Mouse (Mus musculus) myocyte (in vitro differentiated cells): ENCODE data around the gene Zbtb43.

Experiments
- E2F4 ChIP-seq: IDR thresholded peaks from one replicate; pipeline ENCODE4 v1.6.1; 2011; ENCODE audit warnings: mild to moderate bottlenecking, control low read depth, moderate library complexity; ENCODE audit not compliant: insufficient read depth
- MAX ChIP-seq: IDR thresholded peaks from one replicate; pipeline ENCODE4 v1.6.1; 2011; ENCODE audit warnings: low read depth, mild to moderate bottlenecking, control low read depth
- MYOG ChIP-seq, 3 experiments: IDR thresholded peaks; one replicate each; pipeline ENCODE4 v1.6.1; 2011; ENCODE audit warnings: control low read depth in 2 of 3, low read depth in 2 of 3, mild to moderate bottlenecking in 2 of 3; ENCODE audit not compliant: insufficient read length in 2 of 3, control insufficient read depth in 1 of 3, insufficient read depth in 1 of 3
- POLR2A ChIP-seq: IDR thresholded peaks from one replicate; pipeline ENCODE4 v1.6.1; 2011; ENCODE audit warnings: low read depth, mild to moderate bottlenecking, control low read depth, moderate library complexity; ENCODE audit not compliant: insufficient read length
- POLR2AphosphoS2 ChIP-seq: IDR thresholded peaks from one replicate; pipeline ENCODE4 v1.6.1; 2011; ENCODE audit warnings: low read depth, control low read depth; ENCODE audit not compliant: insufficient read length
- REST ChIP-seq: IDR thresholded peaks from one replicate; pipeline ENCODE4 v1.6.1; 2011; ENCODE audit warnings: mild to moderate bottlenecking, control low read depth, moderate library complexity; ENCODE audit not compliant: insufficient read depth, insufficient read length
- TCF12 ChIP-seq: IDR thresholded peaks from one replicate; pipeline ENCODE4 v1.6.1; 2011; ENCODE audit warnings: mild to moderate bottlenecking, control low read depth; ENCODE audit not compliant: poor library complexity, insufficient read depth, severe bottlenecking
- USF1 ChIP-seq: IDR thresholded peaks from one replicate; pipeline ENCODE4 v1.6.1; 2011; ENCODE audit warnings: low read depth, mild to moderate bottlenecking, control low read depth, moderate library complexity

DNA sequence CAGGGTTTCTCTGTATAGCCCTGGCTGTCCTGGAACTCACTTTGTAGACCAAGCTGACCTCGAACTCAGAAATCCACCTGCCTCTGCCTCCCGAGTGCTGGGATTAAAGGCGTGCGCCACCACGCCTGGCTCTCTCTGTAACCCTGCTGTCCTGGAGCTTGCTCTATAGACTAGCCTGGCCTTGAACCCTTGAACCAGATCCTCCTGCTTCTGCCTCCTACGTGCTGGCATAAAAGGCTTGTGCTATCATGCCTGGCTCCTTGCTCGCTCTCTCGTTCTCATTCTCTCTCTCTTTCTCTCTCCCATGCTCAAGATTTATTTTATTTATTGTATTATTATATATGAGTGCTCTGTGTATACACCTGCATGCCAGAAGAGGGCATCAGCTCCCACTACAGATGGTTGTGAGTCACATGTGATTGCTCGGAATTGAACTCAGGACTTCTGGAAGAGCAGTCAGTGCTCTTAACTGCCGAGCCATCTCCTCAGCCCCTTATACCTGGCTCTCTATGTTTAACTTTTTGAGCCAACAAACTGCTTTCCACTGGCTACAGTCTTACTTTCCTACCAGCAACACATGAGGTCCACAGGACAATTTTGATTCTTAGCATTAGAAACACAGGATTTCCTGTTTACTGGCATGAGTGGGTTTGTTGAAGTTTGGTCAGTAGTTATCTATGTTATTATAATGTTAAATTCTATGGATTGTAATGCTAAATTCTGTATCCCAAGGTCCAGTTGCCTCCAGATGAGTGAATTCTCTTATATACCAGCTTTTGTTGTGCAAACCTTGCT lies 9.8 kb upstream of the Zbtb43 start:
- TF ChIP-seq E2F4 (no peak), POLR2AphosphoS2 (no peak), TCF12 (no peak), POLR2A (no peak), USF1 (no peak), REST (no peak), MAX (no peak), MYOG (IDR thresholded peaks at IDR 0.05; ENCODE audit: control insufficient read depth in 1 of 3, insufficient read depth in 1 of 3, insufficient read length in 2 of 3, low read depth in 2 of 3) (no peak)
